41 mouse cellular contexts compared by ENCODE assay signal in genomic region chr8:22274641-22275040, GRCm38 (mm10). TPM values are rescaled to one million over a fixed set of nuclear protein-coding genes. Genes with fewer than 3 reads are reported as not detected.
DNase-seq lines count a peak whose midpoint lies in the region; ATAC-seq and TF ChIP-seq lines count a peak whose summit lies in the region.
"Had no signal": no experiment of that assay in that cellular context is flagged by ENCODE, and none has a peak within 500 bp of the region (broad histone marks: within the 10 kb centered on the region; RNA-seq: fewer than 3 reads in every experiment).

No protein-coding gene starts in this region.

- TF ChIP-seq EP300 in liver, postnatal 0 days (IDR thresholded peaks at IDR 0.05; ENCODE audit: low read depth), result no peak

- no peak for TF ChIP-seq CTCF in liver, postnatal 0 days (IDR thresholded peaks at IDR 0.05; ENCODE audit: low read depth)

- H3K36me3 ChIP-seq in liver, postnatal 0 days (replicated peaks; ENCODE audit: insufficient read depth, low read length), result no peaks in the 10 kb centered on the region
- H3K36me3 ChIP-seq: forebrain, embryonic 10.5 days; limb, embryonic 13.5 days; midbrain, embryonic 12.5 days; neural tube, embryonic 13.5 days; stomach, embryonic 15.5 days had no signal

- H3K9me3 ChIP-seq in liver, postnatal 0 days (ENCODE audit: low read length), result no peaks in the 10 kb centered on the region
- H3K9me3 ChIP-seq: forebrain, embryonic 10.5 days; limb, embryonic 13.5 days; megakaryocyte, embryonic 14.5 days; midbrain, embryonic 12.5 days; neural tube, embryonic 13.5 days; stomach, embryonic 15.5 days had no signal

- no peak overlapping the region for H3K4me3 ChIP-seq in liver, postnatal 0 days (ENCODE audit: low read depth, low read length)
- H3K4me3 ChIP-seq: forebrain, embryonic 10.5 days; layer of hippocampus, adult 2 months; limb, embryonic 13.5 days; megakaryocyte, embryonic 14.5 days; midbrain, embryonic 12.5 days; neural tube, embryonic 13.5 days; stomach, embryonic 15.5 days had no signal

- WGBS in liver, postnatal 0 days (ENCODE audit: insufficient replicate concordance), result 74% methylated on average over 10 of the region's 10 CpGs

- intact Hi-C loops in heart, postnatal 10 days (cut with DNase I), result no loop called here
- intact Hi-C loops in heart, postnatal 25 days (cut with DNase I), result no loop called here

- no peaks in the 10 kb centered on the region for H3K4me1 ChIP-seq in liver, postnatal 0 days (ENCODE audit: insufficient read depth)
- H3K4me1 ChIP-seq: forebrain, embryonic 10.5 days; limb, embryonic 13.5 days; megakaryocyte, embryonic 14.5 days; midbrain, embryonic 12.5 days; neural tube, embryonic 13.5 days; stomach, embryonic 15.5 days had no signal

- H3K4me2 ChIP-seq in liver, postnatal 0 days (ENCODE audit: low read depth, low read length), result no peak overlapping the region
- H3K4me2 ChIP-seq: heart, embryonic 11.5 days; limb, embryonic 13.5 days; liver, embryonic 11.5 days; midbrain, embryonic 12.5 days; neural tube, embryonic 13.5 days; stomach, embryonic 15.5 days had no signal

- H3K27ac ChIP-seq in liver, postnatal 0 days (ENCODE audit: low read depth), result no peak overlapping the region
- H3K27ac ChIP-seq: forebrain, embryonic 10.5 days; layer of hippocampus, adult 2 months; limb, embryonic 13.5 days; midbrain, embryonic 12.5 days; neural tube, embryonic 13.5 days; stomach, embryonic 15.5 days had no signal

- no peaks in the 10 kb centered on the region for H3K27me3 ChIP-seq in liver, postnatal 0 days (ENCODE audit: insufficient read depth, low read length)
- H3K27me3 ChIP-seq: CH12.LX; limb, embryonic 13.5 days; midbrain, embryonic 12.5 days; neural tube, embryonic 13.5 days; stomach, embryonic 15.5 days had no signal

- no peak for ATAC-seq in liver, postnatal 0 days
- ATAC-seq: forebrain, embryonic 16.5 days; hindbrain, embryonic 16.5 days; Patski had no signal

- no peak overlapping the region for H3K9ac ChIP-seq in liver, postnatal 0 days (replicated peaks)
- H3K9ac ChIP-seq: limb, embryonic 13.5 days; midbrain, embryonic 12.5 days; neural tube, embryonic 13.5 days; stomach, embryonic 15.5 days had no signal

- DNase-seq in heart, postnatal 10 days, result peak; percentile 49 to 57
- no peak for DNase-seq in heart, postnatal 25 days (ENCODE audit: low spot score)
- peak; percentile 34 for DNase-seq in lung, postnatal 36 days
- no peak for DNase-seq in lung, postnatal 14 days
- peak; percentile 21 for DNase-seq in fat pad, adult 2 months (ENCODE audit: extremely low read depth, low read depth, low spot score)
- DNase-seq in skeletal muscle tissue, adult 2 months (ENCODE audit: low read depth, low spot score), result peak; percentile 31
- no peak for DNase-seq in MN1 (ENCODE audit: low spot score)
- DNase-seq in liver, postnatal 0 days, result no peak
- DNase-seq: adrenal gland, postnatal 36 days; cerebellum, adult 18-20 months; cerebellum, postnatal 10 days; kidney, adult 18-20 months; kidney, postnatal 36 days; lung, postnatal 4 days had no signal

RNA-seq across cellular contexts. Expression of gene Tpte, which starts 8.6 kb away (rescaled TPM):
- not detected for total RNA-seq in heart, postnatal 10 days (2021)
- total RNA-seq in heart, postnatal 25 days (2021), result not detected
- not detected in 2 replicates for polyA plus RNA-seq in liver, postnatal 0 days (2015; fragmentation: Nextera tagmentation; extraction: Ambion mirVana)
- total RNA-seq: adrenal gland, adult 18-20 months; adrenal gland, postnatal 36 days; CH12.LX; ES-E14; gastrocnemius, postnatal 4 days; layer of hippocampus, adult 2 months; layer of hippocampus, postnatal 14 days; left cerebral cortex, adult 8-10 months; left cerebral cortex, postnatal 36 days had no signal
- polyA plus RNA-seq: C2C12; cortical plate, adult 2 months; forebrain, embryonic 10.5 days; forebrain, embryonic 16.5 days; heart, embryonic 11.5 days; heart, embryonic 16.5 days; hindbrain, embryonic 11.5 days; hindbrain, embryonic 16.5 days; intestine, embryonic 14.5 days; limb, embryonic 13.5 days; liver, embryonic 11.5 days; liver, embryonic 16.5 days; midbrain, embryonic 12.5 days; neural tube, embryonic 13.5 days; Patski; small intestine, adult 2 months; stomach, embryonic 15.5 days; urinary bladder, adult 2 months had no signal

RNA-seq across cellular contexts. Expression of gene Thsd1, which starts 47.5 kb away (rescaled TPM):
- 10 to 100 TPM; 13.5 to 14.9 TPM for total RNA-seq in heart, postnatal 10 days (2021)
- total RNA-seq in heart, postnatal 25 days (2021), result 1 to 10 TPM; 5.4 to 6.2 TPM
- polyA plus RNA-seq in liver, postnatal 0 days (2015; fragmentation: Nextera tagmentation; extraction: Ambion mirVana), result 1.7 and 1.9 TPM in 2 replicates

Comparison
In these comparisons a context has a peak if more than half of its experiments do, and no peak if none do; other contexts are left out.
1. DNase-seq: peak in heart, postnatal 10 days (2 of 2), lung, postnatal 36 days (single experiment), fat pad, adult 2 months (single experiment) and skeletal muscle tissue, adult 2 months (single experiment); none in heart, postnatal 25 days (single experiment), lung, postnatal 14 days (single experiment), MN1 (single experiment) and liver, postnatal 0 days (single experiment).